Mouse (Mus musculus): ENCODE data around the gene Jarid2.

The Jarid2 gene

GRCm38 (mm10) chr13:44730146-44730864 lies 1.0 kb downstream of the Jarid2 start:
- peak; percentile 98 to 100 for DNase-seq

GRCm38 (mm10) chr13:44730939-44731551 lies 1.8 kb downstream of the Jarid2 start:
- peak; percentile 86 to 87 for DNase-seq

- DNase-seq = peak in 1 of 2 experiments; percentile 43
Observed at GRCm38 (mm10) chr13:44731727-44732441, 2.6 kb downstream of the Jarid2 start.

GRCm38 (mm10) chr13:44732442-44732974 lies 3.2 kb downstream of the Jarid2 start:
- DNase-seq = no peak

GRCm38 (mm10) chr13:44733036-44733372 lies 3.7 kb downstream of the Jarid2 start:
- no peak for DNase-seq

GRCm38 (mm10) chr13:44733373-44734111 lies 4.3 kb downstream of the Jarid2 start:
- peak; percentile 84 to 92 for DNase-seq

- no peak for DNase-seq
Observed at GRCm38 (mm10) chr13:44734441-44734840, 5.2 kb downstream of the Jarid2 start.

GRCm38 (mm10) chr13:44735088-44735690 lies 5.9 kb downstream of the Jarid2 start:
- DNase-seq = no peak

- no peak for DNase-seq
Observed at GRCm38 (mm10) chr13:44737297-44737696, 8.0 kb downstream of the Jarid2 start.

- no peak for DNase-seq
Observed at GRCm38 (mm10) chr13:44751780-44752179, 22.5 kb downstream of the Jarid2 start.

GRCm38 (mm10) chr13:44753206-44753605 lies 23.9 kb downstream of the Jarid2 start:
- no peak for DNase-seq

- DNase-seq = no peak
Observed at GRCm38 (mm10) chr13:44755434-44755833, 26.2 kb downstream of the Jarid2 start.

- peak; percentile 48 to 62 for DNase-seq
Observed at GRCm38 (mm10) chr13:44758750-44759149, 29.5 kb downstream of the Jarid2 start.

- no peak for DNase-seq
Observed at GRCm38 (mm10) chr13:44760761-44761160, 31.5 kb downstream of the Jarid2 start.

GRCm38 (mm10) chr13:44763068-44763467 lies 33.8 kb downstream of the Jarid2 start:
- DNase-seq = no peak

- DNase-seq = no peak
Observed at GRCm38 (mm10) chr13:44767751-44768150, 38.5 kb downstream of the Jarid2 start.

GRCm38 (mm10) chr13:44770808-44771605 lies 41.7 kb downstream of the Jarid2 start:
- DNase-seq = no peak

GRCm38 (mm10) chr13:44772816-44773215 lies 43.5 kb downstream of the Jarid2 start:
- DNase-seq = no peak

- no peak for DNase-seq
Observed at GRCm38 (mm10) chr13:44774351-44774750, 45.1 kb downstream of the Jarid2 start.

- DNase-seq = peak in 1 of 2 experiments; percentile 25
Observed at GRCm38 (mm10) chr13:44775396-44775795, 46.1 kb downstream of the Jarid2 start.

GRCm38 (mm10) chr13:44780506-44780905 lies 51.2 kb downstream of the Jarid2 start:
- DNase-seq = no peak

GRCm38 (mm10) chr13:44781126-44781525 lies 51.9 kb downstream of the Jarid2 start:
- no peak for DNase-seq
